Mouse (Mus musculus) left cerebral cortex, postnatal 25 days (tissue): ENCODE results near the gene Gm6525. TPM values are rescaled to one million over a fixed set of nuclear protein-coding genes. Genes with fewer than 3 reads are reported as not detected.

Experiments used
- DNase-seq, 2 experiments: peaks; one replicate each; pipeline ENCODE4 v3.0.0; 2022; ENCODE audit warnings: low spot score in 2 of 2, mixed read lengths in 1 of 2
- intact Hi-C: fragments of 180-260 bp; cut with DNase I; formaldehyde crosslinking; loops from one replicate; pipeline ENCODE4 v1.15.1; 2025
- total RNA-seq, 2 experiments: library from RNA; stranded (reverse); gene quantifications; 2 replicates each; pipeline ENCODE4 v1.2.3; 2021

The Gm6525 gene
- total RNA-seq, 2 experiments from 2014 or later, result not detected

- intact Hi-C loops, result no loop called here
- no peak for DNase-seq
Observed at GRCm38 (mm10) chr3:84165391-84165790, 8.5 kb upstream of the Gm6525 start.

GRCm38 (mm10) chr3:84166073-84166472 is 7.8 kb upstream of the Gm6525 start:
- intact Hi-C loops, result no loop called here
- DNase-seq, result peak in 1 of 2 experiments; percentile 36

GRCm38 (mm10) chr3:84168943-84169342 is 5.0 kb upstream of the Gm6525 start:
- no peak for DNase-seq
- intact Hi-C loops, result no loop called here

- DNase-seq, result no peak
- intact Hi-C loops, result loop anchor here (10.0 kb wide), 1 partner anchor 375 kb away; no protein-coding TSS in a partner anchor
Observed at GRCm38 (mm10) chr3:84169393-84170005, 4.4 kb upstream of the Gm6525 start.

- intact Hi-C loops, result loop anchor here (10.0 kb wide), 1 partner anchor 372 kb away; no protein-coding TSS in a partner anchor
- no peak for DNase-seq
Observed at GRCm38 (mm10) chr3:84172406-84172805, 1.5 kb upstream of the Gm6525 start.

- intact Hi-C loops, result loop anchor here (1.0 to 10.0 kb wide), 5 partner anchors 47 to 369 kb away; no protein-coding TSS in a partner anchor
- peak; percentile 70 to 83 for DNase-seq
Observed at GRCm38 (mm10) chr3:84175337-84176315, 1.7 kb downstream of the Gm6525 start.

GRCm38 (mm10) chr3:84177834-84178233 is 3.9 kb downstream of the Gm6525 start:
- DNase-seq, result no peak
- intact Hi-C loops, result loop anchor here (5.0 to 10.0 kb wide), 3 partner anchors 44 to 367 kb away; no protein-coding TSS in a partner anchor

- intact Hi-C loops, result no loop called here
- no peak for DNase-seq
Observed at GRCm38 (mm10) chr3:84180304-84180703, 6.4 kb downstream of the Gm6525 start.

- intact Hi-C loops, result no loop called here
- DNase-seq, result no peak
Observed at GRCm38 (mm10) chr3:84181102-84181501, 7.2 kb downstream of the Gm6525 start.

GRCm38 (mm10) chr3:84181717-84182116 is 7.8 kb downstream of the Gm6525 start:
- no peak for DNase-seq
- intact Hi-C loops, result no loop called here

GRCm38 (mm10) chr3:84189629-84190173 is 15.8 kb downstream of the Gm6525 start:
- no peak for DNase-seq
- intact Hi-C loops, result loop anchor here (2.0 to 5.0 kb wide), 2 partner anchors 25 to 118 kb away; partner anchors contain the start of gene Trim2

GRCm38 (mm10) chr3:84190513-84191061 is 16.7 kb downstream of the Gm6525 start:
- DNase-seq, result peak in 1 of 2 experiments; percentile 31
- intact Hi-C loops, result loop anchor here (2.0 to 5.0 kb wide), 2 partner anchors 24 to 117 kb away; partner anchors contain the start of gene Trim2

- intact Hi-C loops, result loop anchor here (2.0 to 5.0 kb wide), 2 partner anchors 23 to 116 kb away; partner anchors contain the start of gene Trim2
- DNase-seq, result no peak
Observed at GRCm38 (mm10) chr3:84191141-84191881, 17.4 kb downstream of the Gm6525 start.

GRCm38 (mm10) chr3:84193881-84194280 is 20.0 kb downstream of the Gm6525 start:
- DNase-seq, result no peak
- intact Hi-C loops, result loop anchor here (5.0 kb wide), 1 partner anchor 113 kb away; the partner anchor contains the start of gene Trim2

GRCm38 (mm10) chr3:84198229-84198628 is 24.3 kb downstream of the Gm6525 start:
- DNase-seq, result no peak
- intact Hi-C loops, result no loop called here

GRCm38 (mm10) chr3:84199516-84199915 is 25.6 kb downstream of the Gm6525 start:
- DNase-seq, result no peak
- intact Hi-C loops, result no loop called here

GRCm38 (mm10) chr3:84200559-84201420 is 26.9 kb downstream of the Gm6525 start:
- DNase-seq, result no peak
- intact Hi-C loops, result no loop called here

- DNase-seq, result peak in 1 of 2 experiments; percentile 80
- intact Hi-C loops, result loop anchor here (1.0 kb wide), 1 partner anchor 42 kb away; no protein-coding TSS in a partner anchor
Observed at GRCm38 (mm10) chr3:84204640-84205039, 30.7 kb downstream of the Gm6525 start.
